Mouse (Mus musculus): ENCODE results near the gene P2ry6.

DNA sequence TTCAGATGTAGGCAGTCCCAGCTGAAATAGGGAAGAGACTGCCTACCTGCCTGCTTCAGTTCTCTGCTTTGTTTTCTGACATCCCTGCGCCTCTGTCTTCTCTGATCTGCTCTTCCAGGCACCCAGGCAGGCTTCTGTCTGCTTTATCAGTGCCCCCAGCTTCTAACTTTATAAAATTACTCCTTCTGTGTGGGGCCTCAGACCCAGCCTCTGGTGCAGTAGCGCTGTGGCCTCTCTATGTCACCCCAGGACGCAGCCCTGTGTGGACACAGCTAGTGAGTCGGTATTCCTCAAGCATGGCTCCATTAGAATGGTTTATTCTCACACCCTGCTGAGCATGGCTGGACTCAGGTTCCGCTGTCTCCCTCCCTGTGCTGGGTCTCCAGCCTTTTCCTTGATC, 24.4 kb downstream of the P2ry6 start:
- no peak for TF ChIP-seq POLR2A (IDR thresholded peaks at IDR 0.05; ENCODE audit: low read depth, low read length)
- TF ChIP-seq CTCF (IDR thresholded peaks at IDR 0.05; ENCODE audit: extremely low read depth, insufficient read length, insufficient replicate concordance, low read depth, low read length) = no peak

Data from small intestine, adult 2 months (tissue).